Mouse (Mus musculus) embryonic facial prominence, embryonic 14.5 days (tissue): Measurements from ENCODE around the gene Nrip2. TPM values are rescaled to one million over a fixed set of nuclear protein-coding genes. Genes with fewer than 3 reads are reported as not detected.
A peak's percentile ranks its signal among the peaks of the same experiment; 100 is the strongest.
"Not testable (repeated sequence)": the region's sequence is repeated elsewhere in the genome, so short reads cannot be mapped to it uniquely, and the experiment has no call there.

Experiments
- ATAC-seq: fragments of 200-750 bp; cut with Nextera tagmentation; 2 replicates; pipeline ENCODE4 v1.8.0; 2017; ENCODE audit warnings: low read depth, moderate number of reproducible peaks, moderate TSS enrichment
- DNase-seq: peaks from one replicate; pipeline ENCODE4 v3.0.0-alpha.2; 2015; ENCODE audit warnings: low spot score
- H3K27ac ChIP-seq: fragments of 300-500 bp; sonication (generic); replicated peaks from 2 replicates; pipeline ENCODE4 v1.5.1; 2014; ENCODE audit warnings: low read depth, mild to moderate bottlenecking, low read length, moderate library complexity
- H3K27me3 ChIP-seq: fragments of 300-500 bp; sonication (generic); replicated peaks from 2 replicates; pipeline ENCODE4 v1.6.1; 2014; ENCODE audit warnings: low read length; ENCODE audit not compliant: control insufficient read depth, insufficient read depth
- H3K36me3 ChIP-seq: fragments of 300-500 bp; sonication (generic); 2 replicates; pipeline ENCODE4 v1.6.1; 2014; ENCODE audit warnings: low read length, mixed read lengths; ENCODE audit not compliant: control insufficient read depth, insufficient read depth
- H3K4me1 ChIP-seq: fragments of 300-500 bp; sonication (generic); 2 replicates; pipeline ENCODE4 v1.6.1; 2014; ENCODE audit warnings: antibody characterized with exemption, low read length; ENCODE audit not compliant: control insufficient read depth, insufficient read depth
- H3K4me2 ChIP-seq: fragments of 300-500 bp; sonication (generic); 2 replicates; pipeline ENCODE4 v1.6.1; 2014; ENCODE audit warnings: low read depth, mild to moderate bottlenecking, low read length, moderate library complexity, mixed read lengths
- H3K4me3 ChIP-seq: fragments of 300-500 bp; sonication (generic); 2 replicates; pipeline ENCODE4 v1.5.1; 2014; ENCODE audit warnings: low read depth, mild to moderate bottlenecking, low read length
- H3K9ac ChIP-seq: fragments of 300-500 bp; sonication (generic); 2 replicates; pipeline ENCODE4 v1.6.1; 2014; ENCODE audit warnings: low read depth, mild to moderate bottlenecking, low read length, moderate library complexity, mixed read lengths
- H3K9me3 ChIP-seq: fragments of 300-500 bp; sonication (generic); 2 replicates; pipeline ENCODE4 v1.6.1; 2016; ENCODE audit warnings: low read length; ENCODE audit not compliant: control insufficient read depth
- WGBS: fragments of 180-500 bp; shearing (Covaris S2); extraction: QIAGEN DNeasy Blood & Tissue Kit; methylation state at CpG from one replicate; pipeline ENCODE4 v1.1.7; 2014; 5-methylcytosine and 5-hydroxymethylcytosine counted together
- polyA plus RNA-seq: library from polyadenylated mRNA; unstranded; fragments of >200 nt; fragmentation: Nextera tagmentation; extraction: Ambion mirVana; gene quantifications from 2 replicates; pipeline ENCODE4 v1.2.1, GENCODE M21; 2014

Gene Nrip2
- polyA plus RNA-seq, 1 experiment from 2014 or later = 7.2 TPM

DNA sequence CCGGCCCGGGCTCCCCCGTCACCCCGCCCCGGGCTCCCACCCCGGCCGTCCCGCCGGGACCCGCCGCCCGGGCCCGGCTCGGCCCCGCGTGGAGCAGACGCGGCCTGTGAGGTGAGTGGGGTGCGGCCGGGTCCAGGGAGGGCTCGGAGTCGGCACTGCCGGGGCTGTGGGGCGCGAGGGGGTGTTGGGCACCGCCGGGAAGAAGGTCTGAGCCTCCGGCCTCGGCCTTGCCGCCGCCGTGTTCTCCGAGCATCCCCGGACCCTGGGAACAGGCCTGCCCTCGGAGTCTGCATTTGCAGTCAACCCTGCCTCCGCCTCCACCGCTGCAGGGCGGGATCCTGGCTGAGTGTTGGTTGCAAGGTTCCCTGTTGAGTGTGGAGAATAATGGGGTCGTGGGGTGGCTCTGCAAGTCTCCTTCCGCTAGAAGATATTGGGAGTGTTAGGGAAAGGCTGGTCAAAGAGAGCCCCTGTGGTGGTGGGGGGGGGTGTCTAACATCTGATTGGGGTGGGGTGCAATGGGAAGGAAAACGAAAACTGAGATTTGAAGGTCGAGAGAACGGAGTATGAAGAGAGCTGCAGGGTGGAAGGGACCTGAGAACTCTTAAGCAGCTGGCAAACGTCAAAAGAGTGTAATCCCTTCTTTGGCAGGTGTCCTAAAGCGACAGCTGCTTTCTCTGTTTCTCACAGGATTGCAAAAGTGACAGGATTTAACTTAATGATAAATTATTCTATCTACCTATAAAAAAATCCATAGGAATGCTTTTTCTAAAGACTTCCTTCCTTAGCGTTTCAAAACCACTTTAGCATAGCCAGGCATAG, 35.9 kb upstream of the Nrip2 start:
- Histone ChIP-seq H3K9ac (peak overlapping the region; percentile 93), H3K27ac (peak overlapping the region; percentile 95), H3K4me1 (peaks cover 8% of the 10 kb centered on the region; the same call in 1 of the 2 replicates), H3K36me3 (peaks cover 35% of the 10 kb centered on the region), H3K4me2 (peak overlapping the region; percentile 74), H3K27me3 (no peaks in the 10 kb centered on the region), H3K9me3 (no peaks in the 10 kb centered on the region), H3K4me3 (peak overlapping the region; percentile 73)
- peak; percentile 63 for DNase-seq
- ATAC-seq = peak; percentile 7
- 1% methylated on average over 23 of the region's 46 CpGs for WGBS

DNA sequence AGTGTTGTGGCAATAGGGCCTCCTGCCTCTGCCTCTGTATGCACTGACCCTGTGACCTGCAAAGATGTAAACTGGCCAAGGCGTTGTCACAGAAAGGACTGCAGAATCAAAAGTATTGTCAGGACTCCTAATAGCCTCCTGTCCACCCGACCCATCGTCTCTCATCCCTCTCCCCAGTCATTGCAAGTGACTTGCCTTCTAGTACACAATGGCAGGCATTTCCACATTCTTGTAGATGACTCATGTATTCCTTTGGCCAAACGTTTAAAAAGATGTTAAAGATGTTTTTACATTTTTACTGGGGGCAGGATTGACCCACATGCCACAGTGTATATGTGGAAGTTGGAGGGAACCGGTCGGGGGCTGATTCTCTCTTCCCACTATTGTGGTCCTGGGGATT, 34.4 kb upstream of the Nrip2 start:
- no peak overlapping the region for H3K27ac ChIP-seq
- WGBS = 82% methylated on average over 6 of the region's 6 CpGs
- H3K27me3 ChIP-seq = no peaks in the 10 kb centered on the region
- DNase-seq = no peak
- H3K9me3 ChIP-seq = no peaks in the 10 kb centered on the region
- peaks cover 42% of the 10 kb centered on the region for H3K36me3 ChIP-seq
- no peak for ATAC-seq
- H3K9ac ChIP-seq = no peak overlapping the region
- peaks cover 8% of the 10 kb centered on the region; the same call in 1 of the 2 replicates for H3K4me1 ChIP-seq
- H3K4me3 ChIP-seq = no peak overlapping the region
- H3K4me2 ChIP-seq = peak overlapping the region; percentile 12; the same call in 1 of the 2 replicates

DNA sequence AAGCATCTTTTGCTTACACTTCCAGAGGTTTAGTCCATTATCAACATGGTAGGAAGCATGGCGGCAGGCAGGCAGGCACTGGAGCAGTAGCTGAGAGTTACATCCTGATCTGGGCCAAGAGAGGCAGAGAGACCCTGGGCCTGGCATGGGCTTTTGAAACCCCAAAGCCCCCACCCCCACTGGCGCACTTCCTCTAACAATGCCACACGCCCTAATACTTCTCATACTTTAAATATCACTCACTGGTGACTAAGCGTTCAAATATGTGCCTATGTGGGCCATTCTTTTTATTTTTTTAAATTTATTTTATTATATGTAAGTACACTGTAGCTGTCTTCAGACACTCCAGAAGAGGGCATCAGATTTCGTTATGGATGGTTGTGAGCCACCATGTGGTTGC, 32.6 kb upstream of the Nrip2 start:
- Histone ChIP-seq H3K4me1 (peaks cover 4% of the 10 kb centered on the region; the same call in 1 of the 2 replicates), H3K36me3 (peaks cover 59% of the 10 kb centered on the region), H3K27ac (no peak overlapping the region), H3K27me3 (no peaks in the 10 kb centered on the region), H3K4me2 (no peak overlapping the region), H3K4me3 (no peak overlapping the region), H3K9me3 (no peaks in the 10 kb centered on the region), H3K9ac (no peak overlapping the region)
- DNase-seq = no peak
- no peak for ATAC-seq
- WGBS = 89% methylated on average over 5 of the region's 5 CpGs

DNA sequence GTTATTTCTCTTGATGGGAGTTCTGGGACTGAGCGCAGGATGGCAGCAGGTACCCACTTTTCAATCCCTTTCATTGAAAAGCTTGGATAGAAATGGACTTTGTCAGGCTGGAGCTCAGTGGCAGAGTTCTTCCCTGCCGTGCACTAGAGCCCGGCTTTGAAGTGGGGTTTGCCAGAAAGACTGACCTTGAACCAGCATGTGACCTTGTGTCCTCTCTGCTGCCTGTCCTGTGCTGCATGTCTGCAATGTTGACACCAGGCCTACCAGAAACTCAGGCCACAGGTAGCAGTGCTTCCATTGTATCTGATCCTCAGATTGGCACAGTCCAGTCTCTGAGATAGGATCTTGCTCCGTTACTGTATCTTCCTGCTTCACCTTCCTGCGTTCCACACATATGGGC, 29.1 kb upstream of the Nrip2 start:
- H3K4me2 ChIP-seq = no peak overlapping the region
- no peak overlapping the region for H3K4me3 ChIP-seq
- no peaks in the 10 kb centered on the region for H3K27me3 ChIP-seq
- no peak overlapping the region for H3K9ac ChIP-seq
- WGBS = 91% methylated on average over 5 of the region's 5 CpGs
- DNase-seq = no peak
- peaks cover 4% of the 10 kb centered on the region; the same call in 1 of the 2 replicates for H3K4me1 ChIP-seq
- no peaks in the 10 kb centered on the region for H3K9me3 ChIP-seq
- no peak overlapping the region for H3K27ac ChIP-seq
- no peak for ATAC-seq
- peaks cover 91% of the 10 kb centered on the region for H3K36me3 ChIP-seq

DNA sequence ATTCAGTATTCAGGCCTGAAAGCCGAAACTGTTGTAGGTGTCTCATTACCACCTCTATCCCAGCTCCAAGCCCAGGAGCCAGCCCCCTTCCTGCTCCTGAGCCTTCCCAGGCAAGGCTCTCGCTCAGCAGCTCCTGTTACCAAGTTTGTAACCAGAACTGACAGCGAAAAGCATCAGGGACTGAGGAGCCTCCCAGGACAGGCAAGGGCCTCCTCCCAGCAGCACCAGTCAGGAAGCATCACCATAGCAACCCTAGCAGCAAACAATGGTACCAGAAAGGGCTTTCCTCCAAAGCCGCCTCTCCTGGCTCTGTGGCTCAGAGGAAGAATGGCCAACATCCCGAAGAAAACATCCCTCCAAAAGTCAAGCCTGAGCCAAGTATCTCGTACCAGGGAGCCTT, 23.9 kb upstream of the Nrip2 start, which contains the start of the genes Tex52 and Gm44596:
TSS of gene Tex52 (plus strand) at position 265 of the 400 bp plus-strand sequence.
TSS of gene Gm44596 (plus strand) at position 312 of the 400 bp plus-strand sequence.
- 38% methylated on average over 6 of the region's 6 CpGs for WGBS
- Histone ChIP-seq H3K27ac (peak within 1 kb of the TSS; percentile 28), H3K4me3 (no peak within 1 kb of the TSS), H3K4me2 (no peak within 1 kb of the TSS), H3K36me3 (peaks cover 48% of the 10 kb centered on the region), H3K9me3 (no peaks in the 10 kb centered on the region), H3K9ac (no peak within 1 kb of the TSS), H3K27me3 (no peaks in the 10 kb centered on the region), H3K4me1 (peaks cover 7% of the 10 kb centered on the region)
- peak; percentile 91 for ATAC-seq
- DNase-seq = peak; percentile 85

DNA sequence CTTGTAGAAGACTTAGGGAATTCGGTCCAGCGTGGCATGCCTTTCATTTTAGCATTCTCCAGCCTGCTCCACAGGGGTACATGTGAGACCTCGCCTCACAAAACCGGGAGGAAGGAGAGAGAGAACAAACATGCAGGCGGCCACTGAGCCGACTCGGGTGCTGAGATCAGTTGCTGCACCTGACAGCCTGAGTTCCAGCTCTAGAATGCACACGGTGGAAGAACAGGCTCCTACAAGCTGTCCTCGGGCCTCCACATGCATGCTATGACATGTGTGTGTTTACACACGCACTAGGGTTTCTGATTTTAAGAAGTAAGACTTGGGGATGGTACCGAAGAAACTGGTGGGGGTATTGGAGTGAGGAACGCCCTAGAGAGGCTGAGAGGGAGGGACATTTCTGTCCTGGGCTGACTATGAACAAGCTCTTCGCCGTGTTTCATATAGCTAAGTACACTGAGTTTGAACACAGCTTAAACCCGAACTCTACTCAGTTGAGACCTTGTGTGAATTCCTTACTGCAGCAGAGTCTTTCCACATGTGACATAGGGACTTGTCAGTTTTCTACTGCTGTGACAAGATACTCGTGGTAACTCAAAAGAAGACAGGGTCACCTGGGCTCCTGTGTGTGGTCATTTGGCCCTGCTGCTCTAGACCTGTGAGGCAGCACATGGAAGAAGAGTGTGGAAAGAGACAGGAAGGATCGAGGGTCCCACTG, 22.6 kb upstream of the Nrip2 start:
- Histone ChIP-seq H3K4me1 (peaks cover 7% of the 10 kb centered on the region), H3K4me3 (no peak overlapping the region)

DNA sequence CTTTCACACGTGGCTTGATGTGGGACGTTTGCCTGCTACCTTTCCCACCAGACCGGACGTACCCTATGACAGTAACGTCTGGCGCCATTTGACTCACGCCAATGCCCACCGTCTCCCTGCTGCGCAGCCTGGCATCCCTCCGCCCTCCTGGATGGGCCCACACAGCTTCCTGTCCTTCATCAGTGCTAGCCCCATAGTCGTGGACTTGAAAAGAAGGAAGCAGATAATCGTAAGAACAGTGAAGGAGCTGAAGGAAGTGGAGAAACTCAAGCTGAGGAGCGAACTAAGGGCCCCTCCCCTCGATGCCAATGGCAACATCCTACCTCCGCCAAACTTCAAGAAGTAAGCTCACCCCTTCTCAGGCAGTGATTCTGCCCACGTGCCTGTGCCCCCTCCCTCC, 19.5 kb upstream of the Nrip2 start:
- no peak for ATAC-seq
- no peaks in the 10 kb centered on the region for H3K9me3 ChIP-seq
- H3K27me3 ChIP-seq = no peaks in the 10 kb centered on the region
- DNase-seq = no peak
- H3K4me3 ChIP-seq = no peak overlapping the region
- no peak overlapping the region for H3K9ac ChIP-seq
- no peak overlapping the region for H3K4me2 ChIP-seq
- WGBS = 86% methylated on average over 16 of the region's 16 CpGs
- H3K4me1 ChIP-seq = peaks cover 6% of the 10 kb centered on the region
- no peak overlapping the region for H3K27ac ChIP-seq
- peaks cover 4% of the 10 kb centered on the region; the same call in 1 of the 2 replicates for H3K36me3 ChIP-seq

More for the DNA sequence above, 22.6 kb upstream of the Nrip2 start:
- 79% methylated on average over 17 of the region's 17 CpGs for WGBS
- H3K9ac ChIP-seq = no peak overlapping the region
- peaks cover 34% of the 10 kb centered on the region for H3K36me3 ChIP-seq
- peak overlapping the region; percentile 28; the same call in 1 of the 2 replicates for H3K27ac ChIP-seq
- H3K27me3 ChIP-seq = no peaks in the 10 kb centered on the region
- DNase-seq (peak; percentile 69), ATAC-seq (peak; percentile 23; the same call in 1 of the 2 replicates)
- H3K9me3 ChIP-seq = no peaks in the 10 kb centered on the region
- no peak overlapping the region for H3K4me2 ChIP-seq

DNA sequence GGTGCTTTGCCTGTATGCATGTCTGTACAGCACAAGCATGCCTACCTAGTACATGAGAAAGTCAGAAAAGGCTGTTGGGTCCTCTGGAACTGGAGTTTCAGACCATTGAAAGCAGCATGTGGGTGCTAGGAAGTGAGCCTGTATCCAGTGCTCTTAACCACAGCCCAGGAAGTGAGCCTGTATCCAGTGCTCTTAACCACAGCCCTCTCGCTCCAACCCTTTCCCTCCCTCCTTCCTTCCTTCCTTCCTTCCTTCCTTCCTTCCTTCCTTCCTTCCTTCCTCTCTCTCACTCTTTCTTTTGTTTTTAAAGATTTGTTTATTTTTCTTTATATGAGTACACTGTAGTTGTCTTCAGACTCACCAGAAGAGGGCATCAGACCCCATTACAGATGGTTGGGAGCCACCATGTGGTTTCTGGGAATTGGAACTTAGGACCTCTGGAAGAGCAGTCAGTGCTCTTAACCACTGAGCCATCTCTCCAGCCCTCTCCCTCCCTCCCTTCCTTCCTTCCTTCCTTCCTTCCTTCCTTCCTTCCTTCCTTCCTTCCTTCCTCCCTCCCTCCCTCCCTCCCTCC, 18.4 kb upstream of the Nrip2 start:
- not testable (repeated sequence) for H3K4me1 ChIP-seq, H3K36me3 ChIP-seq, H3K27me3 ChIP-seq, ATAC-seq, H3K27ac ChIP-seq, H3K9ac ChIP-seq, H3K4me3 ChIP-seq, H3K4me2 ChIP-seq, H3K9me3 ChIP-seq, DNase-seq
- 67% methylated on average over 1 of the region's 1 CpGs for WGBS
